Mouse (Mus musculus) forebrain, embryonic 12.5 days (tissue): Measurements from ENCODE around the gene Gm49368. TPM values are rescaled to one million over a fixed set of nuclear protein-coding genes. Genes with fewer than 3 reads are reported as not detected.
"Not testable (repeated sequence)": the region's sequence is repeated elsewhere in the genome, so short reads cannot be mapped to it uniquely, and the experiment has no call there.

Experiments
- ATAC-seq: fragments of 200-750 bp; cut with Nextera tagmentation; 2 replicates; pipeline ENCODE4 v1.8.0; 2017; ENCODE audit warnings: moderate TSS enrichment; ENCODE audit not compliant: low FRiP score
- H3K27ac ChIP-seq: fragments of 300-500 bp; sonication (generic); 2 replicates; pipeline ENCODE4 v1.5.1; 2016; ENCODE audit warnings: mild to moderate bottlenecking
- H3K27me3 ChIP-seq: fragments of 300-500 bp; sonication (generic); 2 replicates; pipeline ENCODE4 v1.6.1; 2016; ENCODE audit warnings: mild to moderate bottlenecking
- H3K36me3 ChIP-seq: fragments of 300-500 bp; sonication (generic); replicated peaks from 2 replicates; pipeline ENCODE4 v1.6.1; 2016; ENCODE audit warnings: mild to moderate bottlenecking
- H3K4me1 ChIP-seq: fragments of 300-500 bp; sonication (generic); 2 replicates; pipeline ENCODE4 v1.6.1; 2016
- H3K4me2 ChIP-seq: fragments of 300-500 bp; sonication (generic); 2 replicates; pipeline ENCODE4 v1.6.1; 2016; ENCODE audit warnings: mild to moderate bottlenecking, moderate library complexity
- H3K4me3 ChIP-seq: fragments of 300-500 bp; sonication (generic); replicated peaks from 2 replicates; pipeline ENCODE4 v1.5.1; 2016; ENCODE audit warnings: mild to moderate bottlenecking
- H3K9ac ChIP-seq: fragments of 300-500 bp; sonication (generic); 2 replicates; pipeline ENCODE4 v1.6.1; 2016; ENCODE audit warnings: mild to moderate bottlenecking
- H3K9me3 ChIP-seq: fragments of 300-500 bp; sonication (generic); 2 replicates; pipeline ENCODE4 v1.6.1; 2016
- WGBS: fragments of 180-500 bp; shearing (Covaris S2); methylation state at CpG from one replicate; pipeline ENCODE4 v1.1.7; 2016; 5-methylcytosine and 5-hydroxymethylcytosine counted together
- polyA plus RNA-seq: library from polyadenylated mRNA; unstranded; fragments of >200 nt; fragmentation: Nextera tagmentation; extraction: Ambion mirVana; gene quantifications from 2 replicates; pipeline ENCODE4 v1.2.1, GENCODE M21; 2016

Gene Gm49368
- polyA plus RNA-seq, result not detected in 2 replicates

DNA sequence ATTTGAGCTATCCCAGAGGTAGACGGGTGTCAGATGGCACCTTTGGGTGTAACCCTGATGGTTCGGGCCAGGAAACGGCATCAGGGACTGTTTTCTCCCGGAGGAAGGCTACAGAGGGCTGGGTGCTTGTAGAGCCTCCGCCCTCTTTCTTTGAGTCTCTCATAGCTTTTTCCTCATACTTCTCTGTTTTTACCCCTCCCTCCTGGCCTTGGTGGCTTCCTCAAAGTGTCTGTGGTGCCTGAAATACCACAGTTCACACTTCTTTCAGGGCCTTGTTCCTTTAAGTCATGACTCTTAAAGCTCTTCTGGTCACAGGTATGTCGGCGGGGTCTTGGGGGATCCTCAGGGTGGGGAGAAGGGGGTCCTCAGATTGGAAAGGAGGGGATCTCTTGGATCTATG is at the start of gene Gm49368, which contains the start of gene Itgam:
Gene Gm49368, plus strand, starts transcription at position 228 of the 400 bp plus-strand sequence.
Gene Itgam, plus strand, starts transcription at position 185 of the 400 bp plus-strand sequence.
- no peaks in the 10 kb centered on the region for H3K36me3 ChIP-seq
- ATAC-seq, result no peak
- no peak within 1 kb of the TSS for H3K4me3 ChIP-seq
- no peak within 1 kb of the TSS for H3K4me2 ChIP-seq
- WGBS, result 93% methylated on average over 7 of the region's 7 CpGs
- no peaks in the 10 kb centered on the region for H3K27me3 ChIP-seq
- no peak within 1 kb of the TSS for H3K27ac ChIP-seq
- H3K9ac ChIP-seq, result no peak within 1 kb of the TSS
- no peaks in the 10 kb centered on the region for H3K9me3 ChIP-seq
- no peaks in the 10 kb centered on the region for H3K4me1 ChIP-seq

DNA sequence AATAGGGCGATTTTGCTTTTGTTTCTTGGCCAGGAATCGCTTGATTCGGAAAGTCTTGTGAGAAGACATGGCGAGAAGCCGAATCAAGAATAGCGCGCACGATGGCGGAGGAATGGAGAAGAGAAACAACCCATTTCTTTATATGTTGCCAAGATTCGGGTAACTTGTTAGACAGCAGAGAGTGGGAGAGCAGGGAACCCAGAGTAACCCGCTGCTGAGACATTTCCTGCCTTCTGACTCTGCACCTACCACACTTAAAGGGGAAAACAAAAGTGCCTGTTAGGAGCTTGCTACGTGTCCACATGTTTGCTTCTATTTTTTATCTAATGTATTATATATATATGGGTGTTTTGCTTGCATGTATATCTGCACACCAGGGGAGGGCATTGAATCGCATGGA is 49.4 kb upstream of the Gm49368 start:
- Histone ChIP-seq H3K27me3 (peaks cover 11% of the 10 kb centered on the region; the same call in 1 of the 2 replicates), H3K27ac (no peak overlapping the region), H3K4me3 (no peak overlapping the region), H3K9me3 (no peaks in the 10 kb centered on the region), H3K9ac (no peak overlapping the region), H3K4me2 (no peak overlapping the region), H3K4me1 (no peaks in the 10 kb centered on the region), H3K36me3 (no peaks in the 10 kb centered on the region)
- no peak for ATAC-seq
- WGBS, result 90% methylated on average over 13 of the region's 13 CpGs

DNA sequence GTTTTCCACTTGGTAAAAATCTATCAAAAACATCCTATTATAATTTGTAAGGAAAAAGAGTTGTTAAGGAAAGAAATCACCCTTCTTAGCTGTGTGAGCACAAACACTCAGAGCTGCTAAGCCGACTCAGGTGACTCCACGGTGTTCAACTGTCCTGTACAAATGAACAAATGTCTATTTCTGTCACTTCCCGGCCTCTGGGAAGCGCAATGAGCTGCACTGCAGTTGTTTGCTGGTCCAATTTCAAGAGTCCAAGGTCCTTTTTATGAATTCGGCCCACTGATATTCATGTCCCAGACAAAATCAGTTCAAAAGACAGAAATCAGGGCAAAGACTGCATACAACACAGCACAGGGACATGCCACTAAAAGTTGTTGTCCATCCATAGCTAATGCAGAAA is 46.3 kb upstream of the Gm49368 start:
- ATAC-seq, H3K9ac ChIP-seq, H3K4me1 ChIP-seq, H3K4me2 ChIP-seq, H3K27ac ChIP-seq, H3K4me3 ChIP-seq, H3K9me3 ChIP-seq, H3K27me3 ChIP-seq, H3K36me3 ChIP-seq: not testable (repeated sequence)
- 85% methylated on average over 5 of the region's 5 CpGs for WGBS

DNA sequence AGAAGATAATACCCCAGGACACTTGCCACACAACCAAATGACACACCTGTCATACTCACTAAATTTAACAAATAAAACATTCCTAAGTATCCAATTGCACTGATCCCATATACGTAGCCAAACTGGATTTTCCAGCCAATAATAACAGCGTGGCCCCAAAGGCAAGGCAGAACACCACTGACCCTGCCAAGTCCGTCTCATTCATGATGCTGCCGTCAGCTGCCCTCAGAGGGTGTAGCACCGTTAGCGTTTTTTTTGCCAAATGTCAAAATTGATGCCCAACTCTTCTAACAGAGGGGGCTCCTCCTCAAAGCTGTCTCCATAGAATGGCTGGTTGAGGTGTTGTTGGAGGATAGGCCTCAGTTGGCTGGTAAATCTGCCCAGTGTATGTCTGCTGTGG is 45.8 kb upstream of the Gm49368 start:
- H3K4me1 ChIP-seq, result no peaks in the 10 kb centered on the region
- 93% methylated on average over 6 of the region's 6 CpGs for whole genome bisulfite sequencing
- no peaks in the 10 kb centered on the region for H3K36me3 ChIP-seq
- H3K4me2 ChIP-seq, result no peak overlapping the region
- no peak overlapping the region for H3K4me3 ChIP-seq
- no peaks in the 10 kb centered on the region for H3K9me3 ChIP-seq
- no peaks in the 10 kb centered on the region for H3K27me3 ChIP-seq
- no peak for ATAC-seq
- no peak overlapping the region for H3K27ac ChIP-seq
- H3K9ac ChIP-seq, result no peak overlapping the region

DNA sequence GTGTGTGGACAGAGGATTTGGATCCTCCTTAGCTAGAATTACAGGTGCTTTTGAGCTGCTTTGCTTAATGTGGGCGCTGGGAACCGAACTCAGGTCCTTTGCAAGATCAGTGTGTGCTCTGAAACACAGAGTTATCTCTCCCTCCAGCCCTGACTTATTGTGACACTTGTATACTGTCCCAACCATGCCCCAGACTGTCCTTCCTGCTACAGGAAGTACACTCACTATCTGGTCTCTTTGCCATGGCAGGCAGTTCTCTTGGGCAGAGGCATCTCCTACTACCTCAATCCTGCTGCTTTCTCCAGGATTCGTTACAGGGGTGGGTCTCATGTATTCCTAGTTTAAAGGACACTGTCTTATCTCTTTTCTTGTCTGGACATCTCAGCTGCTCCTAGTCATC is 44.2 kb upstream of the Gm49368 start:
- no peaks in the 10 kb centered on the region for H3K9me3 ChIP-seq
- H3K4me1 ChIP-seq, result no peaks in the 10 kb centered on the region
- no peak overlapping the region for H3K27ac ChIP-seq
- no peak overlapping the region for H3K4me3 ChIP-seq
- H3K36me3 ChIP-seq, result no peaks in the 10 kb centered on the region
- no peak overlapping the region for H3K4me2 ChIP-seq
- H3K27me3 ChIP-seq, result no peaks in the 10 kb centered on the region
- no peak for ATAC-seq
- no peak overlapping the region for H3K9ac ChIP-seq
- WGBS, result 80% methylated on average over 3 of the region's 3 CpGs

DNA sequence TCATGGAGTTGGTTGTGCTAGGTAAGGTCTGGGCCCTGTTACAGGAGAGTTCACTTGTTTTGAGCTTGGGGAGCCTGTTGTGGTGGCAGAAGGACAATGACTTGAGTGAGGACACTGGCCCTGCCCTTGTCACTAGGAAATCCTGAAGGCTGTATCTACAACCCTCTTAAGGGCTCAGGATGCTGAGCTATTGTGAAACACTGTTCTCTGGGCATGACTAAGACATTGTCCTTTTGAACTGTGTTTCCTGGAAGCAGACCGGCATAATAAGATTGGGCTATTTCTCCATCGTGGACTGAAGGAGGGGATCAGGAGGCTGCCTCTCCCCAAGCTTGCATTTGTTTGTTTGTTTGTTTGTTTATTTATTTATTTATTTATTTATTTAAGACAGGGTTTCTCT is 43.3 kb upstream of the Gm49368 start:
- ATAC-seq, result no peak
- 93% methylated on average over 2 of the region's 2 CpGs for WGBS
- Histone ChIP-seq H3K4me2 (no peak overlapping the region), H3K4me1 (no peaks in the 10 kb centered on the region), H3K27ac (no peak overlapping the region), H3K27me3 (no peaks in the 10 kb centered on the region), H3K4me3 (no peak overlapping the region), H3K36me3 (no peaks in the 10 kb centered on the region), H3K9ac (no peak overlapping the region), H3K9me3 (no peaks in the 10 kb centered on the region)

DNA sequence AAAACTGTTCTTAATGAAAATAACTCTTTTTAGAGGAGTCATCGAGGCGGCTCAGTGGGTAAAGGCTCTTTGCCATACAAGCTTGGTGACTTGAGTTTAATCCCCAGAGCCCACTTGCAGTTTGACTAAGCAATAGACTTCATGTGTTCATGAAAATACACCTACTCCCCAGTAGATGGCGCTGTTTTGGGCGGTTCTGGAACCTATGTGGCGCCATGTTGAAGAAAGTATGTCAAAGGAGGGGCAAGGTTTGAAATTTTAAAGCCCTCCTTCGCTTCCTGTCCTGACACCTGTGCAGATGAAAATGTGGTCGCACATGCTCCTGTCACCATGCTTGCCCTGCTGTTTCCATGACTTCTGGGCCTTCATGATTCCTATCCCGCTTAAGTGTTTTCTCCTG is 39.5 kb upstream of the Gm49368 start:
- Histone ChIP-seq H3K4me1 (no peaks in the 10 kb centered on the region), H3K9me3 (no peaks in the 10 kb centered on the region), H3K4me3 (no peak overlapping the region), H3K9ac (no peak overlapping the region), H3K4me2 (no peak overlapping the region), H3K27ac (no peak overlapping the region), H3K27me3 (no peaks in the 10 kb centered on the region), H3K36me3 (no peaks in the 10 kb centered on the region)
- no peak for ATAC-seq
- WGBS, result 64% methylated on average over 8 of the region's 8 CpGs

DNA sequence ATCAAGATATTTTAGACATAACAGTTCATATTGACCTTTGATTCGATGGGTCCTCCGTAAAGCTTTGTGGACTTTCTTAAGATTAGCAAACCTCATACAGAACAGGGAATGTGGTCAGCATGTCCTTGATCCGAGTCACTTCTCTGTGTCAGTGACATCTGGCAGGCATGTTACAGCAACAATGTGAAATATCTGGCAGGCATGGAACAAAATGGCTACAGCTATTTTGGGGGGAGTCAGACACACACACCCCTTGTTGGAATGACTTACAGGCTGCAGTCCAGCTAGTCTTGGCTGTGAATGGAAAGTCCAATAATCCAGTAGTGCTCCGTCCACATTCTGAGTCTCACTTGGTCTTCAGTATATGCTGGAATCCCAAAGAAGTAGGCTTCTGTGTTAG is 38.9 kb upstream of the Gm49368 start:
- no peaks in the 10 kb centered on the region for H3K9me3 ChIP-seq
- no peaks in the 10 kb centered on the region for H3K36me3 ChIP-seq
- no peak for ATAC-seq
- no peak overlapping the region for H3K4me2 ChIP-seq
- 95% methylated on average over 4 of the region's 4 CpGs for WGBS
- no peaks in the 10 kb centered on the region for H3K27me3 ChIP-seq
- H3K4me3 ChIP-seq, result no peak overlapping the region
- H3K9ac ChIP-seq, result no peak overlapping the region
- H3K27ac ChIP-seq, result no peak overlapping the region
- no peaks in the 10 kb centered on the region for H3K4me1 ChIP-seq

DNA sequence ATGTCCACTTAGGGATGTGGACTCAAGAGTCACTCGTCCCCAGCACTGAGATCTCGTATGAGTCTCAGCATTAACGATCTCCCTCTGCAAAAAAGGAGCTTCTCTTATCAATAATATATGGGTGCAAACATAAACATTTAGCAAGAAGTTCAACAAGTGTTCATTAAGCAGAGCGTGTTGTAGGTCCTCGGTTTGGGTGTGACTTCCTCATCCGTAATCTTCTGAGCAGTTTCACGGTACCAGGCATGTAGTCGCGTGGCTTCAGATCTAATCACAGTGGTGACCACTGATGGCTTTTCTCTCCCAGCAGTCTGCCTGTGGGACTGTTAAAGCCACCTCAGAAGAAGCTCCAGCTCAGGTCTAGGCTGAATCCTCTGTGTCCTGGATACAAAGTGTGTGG is 38.1 kb upstream of the Gm49368 start:
- Histone ChIP-seq H3K4me1 (no peaks in the 10 kb centered on the region), H3K27ac (no peak overlapping the region), H3K27me3 (no peaks in the 10 kb centered on the region), H3K36me3 (no peaks in the 10 kb centered on the region), H3K4me3 (no peak overlapping the region), H3K4me2 (no peak overlapping the region), H3K9me3 (no peaks in the 10 kb centered on the region), H3K9ac (no peak overlapping the region)
- ATAC-seq, result no peak
- WGBS, result 90% methylated on average over 9 of the region's 9 CpGs

DNA sequence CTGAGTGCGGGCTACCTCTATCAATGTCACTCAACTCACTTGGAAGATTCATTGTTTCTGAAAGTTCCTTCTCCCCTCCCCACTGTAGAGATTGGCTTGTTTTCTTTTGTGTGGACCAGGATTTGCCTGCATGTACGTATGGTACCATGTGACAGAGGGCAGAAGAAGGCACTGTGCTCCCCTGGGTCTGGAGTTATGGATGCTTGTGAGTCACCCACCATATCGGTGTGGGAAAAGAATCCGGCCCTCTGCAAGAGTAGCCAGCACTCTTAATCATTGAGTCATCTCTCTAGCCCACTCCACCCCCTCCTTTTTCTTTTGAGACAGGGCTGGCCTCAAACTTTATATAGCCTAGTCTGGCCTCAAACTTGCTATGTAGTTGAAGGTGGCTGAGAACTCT is 37.6 kb upstream of the Gm49368 start:
- Histone ChIP-seq H3K4me2 (no peak overlapping the region), H3K36me3 (no peaks in the 10 kb centered on the region), H3K4me3 (no peak overlapping the region), H3K27me3 (no peaks in the 10 kb centered on the region), H3K4me1 (no peaks in the 10 kb centered on the region), H3K27ac (no peak overlapping the region), H3K9ac (no peak overlapping the region), H3K9me3 (no peaks in the 10 kb centered on the region)
- 85% methylated on average over 4 of the region's 4 CpGs for WGBS
- ATAC-seq, result no peak

DNA sequence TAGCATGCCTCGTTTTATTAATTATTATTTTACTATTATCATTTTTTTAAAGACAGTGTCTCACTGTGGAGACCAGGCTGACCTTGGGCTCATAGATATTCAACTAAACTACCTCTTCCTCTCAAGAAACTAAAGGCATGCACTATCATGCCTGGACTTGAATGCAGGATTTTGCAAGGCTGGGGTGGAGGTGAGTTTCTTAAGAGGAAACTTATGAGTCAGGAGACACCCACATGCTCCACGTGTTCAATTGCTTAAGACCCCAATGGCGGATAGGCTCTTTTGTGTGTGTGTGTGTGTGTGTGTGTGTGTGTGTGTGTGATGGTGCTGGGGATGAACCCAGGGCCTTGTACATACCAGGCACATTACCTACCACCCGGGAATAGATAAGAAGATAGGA is 37.1 kb upstream of the Gm49368 start:
- Histone ChIP-seq H3K27me3 (no peaks in the 10 kb centered on the region), H3K36me3 (no peaks in the 10 kb centered on the region), H3K9ac (no peak overlapping the region), H3K4me1 (no peaks in the 10 kb centered on the region), H3K4me2 (no peak overlapping the region), H3K27ac (no peak overlapping the region), H3K4me3 (no peak overlapping the region), H3K9me3 (no peaks in the 10 kb centered on the region)
- ATAC-seq, result no peak
- whole genome bisulfite sequencing, result 87% methylated on average over 4 of the region's 4 CpGs

DNA sequence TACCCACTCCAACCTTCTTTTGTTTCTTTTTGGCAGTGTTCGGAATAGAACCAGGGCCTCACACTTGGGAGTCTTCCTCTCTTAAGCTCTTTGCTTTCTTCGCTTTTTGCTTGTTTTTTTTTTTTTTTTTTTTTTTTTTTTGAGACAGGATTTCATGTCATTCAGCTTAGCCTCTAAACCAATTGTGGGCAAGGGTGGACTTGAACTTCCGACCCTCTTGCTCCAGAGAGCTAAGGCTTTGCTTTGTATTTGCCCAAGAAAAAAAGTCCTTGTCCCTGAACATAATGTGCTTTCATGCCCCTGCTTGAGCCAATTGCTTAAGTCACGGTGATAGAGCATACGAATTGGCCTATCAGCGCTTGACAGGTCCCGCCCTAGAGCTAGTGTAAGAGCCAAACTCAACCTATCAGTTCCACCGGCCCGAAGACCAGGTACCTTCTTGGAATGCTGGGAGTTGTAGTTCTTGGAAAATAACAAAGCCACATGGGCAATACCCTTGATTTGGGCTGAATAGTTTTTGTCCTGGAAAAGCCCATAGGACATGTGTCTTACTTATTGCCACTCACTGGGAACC is 31.0 kb upstream of the Gm49368 start:
- Histone ChIP-seq H3K4me1 (no peaks in the 10 kb centered on the region), H3K9me3 (no peaks in the 10 kb centered on the region), H3K27ac (no peak overlapping the region), H3K9ac (no peak overlapping the region), H3K27me3 (no peaks in the 10 kb centered on the region), H3K36me3 (no peaks in the 10 kb centered on the region), H3K4me2 (no peak overlapping the region), H3K4me3 (no peak overlapping the region)
- 35% methylated on average over 9 of the region's 9 CpGs for WGBS
- ATAC-seq, result no peak

DNA sequence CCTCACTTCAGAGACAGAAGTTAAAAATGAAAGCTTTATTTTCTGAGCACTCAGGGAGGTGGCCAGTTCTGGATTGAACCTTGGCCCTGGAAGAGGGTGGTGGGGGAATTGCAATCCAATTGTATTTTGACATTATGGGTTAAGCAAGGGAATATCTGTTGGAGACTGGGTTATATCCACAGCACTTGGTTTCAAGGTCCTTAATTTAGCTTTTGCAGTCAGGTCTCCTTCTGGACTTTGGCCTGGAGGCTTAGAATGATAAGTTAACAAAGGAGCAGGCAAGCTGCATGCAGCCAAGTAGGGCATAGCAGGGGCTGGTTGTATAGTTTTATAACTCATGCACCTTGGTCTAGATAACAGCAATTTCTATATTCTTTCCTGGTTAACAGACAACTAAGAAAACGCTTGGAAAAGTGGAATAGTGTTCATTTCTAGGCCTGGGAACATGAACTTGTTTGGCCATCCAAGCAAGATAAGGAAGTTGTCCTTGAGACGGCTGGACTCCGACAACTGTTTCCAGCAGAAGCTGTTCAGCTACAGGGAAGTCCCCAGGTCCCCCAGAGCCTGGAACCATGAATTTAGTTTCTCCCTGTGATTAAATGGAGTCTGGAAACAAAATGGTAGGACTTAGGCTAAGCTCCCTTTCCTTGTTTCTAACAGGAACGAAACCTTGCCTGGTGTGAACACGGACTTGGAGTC is 30.0 kb upstream of the Gm49368 start:
- Histone ChIP-seq H3K4me2 (no peak overlapping the region), H3K4me1 (no peaks in the 10 kb centered on the region), H3K9ac (no peak overlapping the region), H3K27me3 (no peaks in the 10 kb centered on the region), H3K27ac (no peak overlapping the region), H3K4me3 (no peak overlapping the region), H3K9me3 (no peaks in the 10 kb centered on the region), H3K36me3 (no peaks in the 10 kb centered on the region)
- 94% methylated on average over 5 of the region's 5 CpGs for WGBS
- ATAC-seq, result no peak
